Mouse (Mus musculus): ENCODE data around the gene Gm4305. TPM values are rescaled to one million over a fixed set of nuclear protein-coding genes. Genes with fewer than 3 reads are reported as not detected.
"Not testable (repeated sequence)": the region's sequence is repeated elsewhere in the genome, so short reads cannot be mapped to it uniquely, and the experiment has no call there.

Gm4305 gene
- polyA plus RNA-seq (2016; fragmentation: Nextera tagmentation; extraction: Ambion mirVana): not detected in 2 replicates

- not testable (repeated sequence) for ATAC-seq (ENCODE audit: low FRiP score, low read depth); H3K9me3 ChIP-seq; H3K27ac ChIP-seq (replicated peaks); H3K9ac ChIP-seq (replicated peaks); H3K4me3 ChIP-seq; H3K4me1 ChIP-seq; H3K27me3 ChIP-seq; H3K36me3 ChIP-seq; H3K4me2 ChIP-seq (replicated peaks)
- no CpG with 5 or more reads among the region's 3 CpGs for WGBS
Observed at GRCm38 (mm10) chr10:100350793-100351192, at the start of gene Gm4305. Gene Gm4305, plus strand, starts transcription at chr10:100351093.

- not testable (repeated sequence) for H3K27ac ChIP-seq (replicated peaks); ATAC-seq (ENCODE audit: low FRiP score, low read depth)
Observed at GRCm38 (mm10) chr10:100335376-100335775, 15.5 kb upstream of the Gm4305 start, which contains the start of gene Gm4301. Gene Gm4301, plus strand, starts transcription at chr10:100335676.

GRCm38 (mm10) chr10:100340536-100340935 lies 10.4 kb upstream of the Gm4305 start, which contains the start of gene Gm4302:
Gene Gm4302, plus strand, starts transcription at chr10:100340836.
- not testable (repeated sequence) for H3K9me3 ChIP-seq; H3K4me3 ChIP-seq; ATAC-seq (ENCODE audit: low FRiP score, low read depth); H3K27ac ChIP-seq (replicated peaks); H3K4me1 ChIP-seq; H3K9ac ChIP-seq (replicated peaks); H3K4me2 ChIP-seq (replicated peaks); H3K36me3 ChIP-seq; H3K27me3 ChIP-seq
- WGBS: no CpG with 5 or more reads among the region's 3 CpGs

More at GRCm38 (mm10) chr10:100335376-100335775, 15.5 kb upstream of the Gm4305 start, which contains the start of gene Gm4301:
- not testable (repeated sequence) for H3K27me3 ChIP-seq; H3K4me2 ChIP-seq (replicated peaks); H3K4me3 ChIP-seq; H3K9ac ChIP-seq (replicated peaks); H3K9me3 ChIP-seq; H3K36me3 ChIP-seq; H3K4me1 ChIP-seq
- WGBS: no CpG with 5 or more reads among the region's 2 CpGs

GRCm38 (mm10) chr10:100345672-100346071 lies 5.2 kb upstream of the Gm4305 start, which contains the start of gene Gm4303:
Gene Gm4303, plus strand, starts transcription at chr10:100345972.
- ATAC-seq (ENCODE audit: low FRiP score, low read depth); H3K9ac ChIP-seq (replicated peaks); H3K36me3 ChIP-seq; H3K4me3 ChIP-seq; H3K27ac ChIP-seq (replicated peaks); H3K27me3 ChIP-seq; H3K4me1 ChIP-seq; H3K9me3 ChIP-seq; H3K4me2 ChIP-seq (replicated peaks): not testable (repeated sequence)
- no CpG with 5 or more reads among the region's 3 CpGs for WGBS

- H3K4me1 ChIP-seq; H3K9me3 ChIP-seq; H3K4me3 ChIP-seq; H3K9ac ChIP-seq (replicated peaks); H3K27me3 ChIP-seq; H3K4me2 ChIP-seq (replicated peaks); ATAC-seq (ENCODE audit: low FRiP score, low read depth); H3K36me3 ChIP-seq; H3K27ac ChIP-seq (replicated peaks): not testable (repeated sequence)
- WGBS: 82% methylated on average over 2 of the region's 2 CpGs
Observed at GRCm38 (mm10) chr10:100356841-100357240, 5.9 kb downstream of the Gm4305 start.

GRCm38 (mm10) chr10:100361038-100361437 lies 10.1 kb downstream of the Gm4305 start, which contains the start of gene Gm4307:
Gene Gm4307, plus strand, starts transcription at chr10:100361338.
- H3K4me2 ChIP-seq (replicated peaks); H3K9me3 ChIP-seq; H3K9ac ChIP-seq (replicated peaks); H3K27ac ChIP-seq (replicated peaks); H3K4me3 ChIP-seq; H3K36me3 ChIP-seq; H3K27me3 ChIP-seq; H3K4me1 ChIP-seq; ATAC-seq (ENCODE audit: low FRiP score, low read depth): not testable (repeated sequence)
- WGBS: no CpG with 5 or more reads among the region's 3 CpGs

- not testable (repeated sequence) for H3K4me3 ChIP-seq; H3K4me2 ChIP-seq (replicated peaks); H3K27me3 ChIP-seq; H3K27ac ChIP-seq (replicated peaks); H3K9ac ChIP-seq (replicated peaks); H3K9me3 ChIP-seq; ATAC-seq (ENCODE audit: low FRiP score, low read depth); H3K36me3 ChIP-seq; H3K4me1 ChIP-seq
- WGBS: no CpG with 5 or more reads among the region's 2 CpGs
Observed at GRCm38 (mm10) chr10:100382460-100382859, 31.6 kb downstream of the Gm4305 start, which contains the start of gene Gm4312. Gene Gm4312, minus strand, starts transcription at chr10:100382560.

Other genes starting within 250 kb of the Gm4305 start
- not detected in 2 replicates for gene Gm4301, start 15.4 kb upstream of the Gm4305 start, polyA plus RNA-seq (2016; fragmentation: Nextera tagmentation; extraction: Ambion mirVana)
- not detected in 2 replicates for gene Gm4302, start 10.3 kb upstream of the Gm4305 start, polyA plus RNA-seq (2016; fragmentation: Nextera tagmentation; extraction: Ambion mirVana)
- gene Gm4303, start 5.1 kb upstream of the Gm4305 start, polyA plus RNA-seq (2016; fragmentation: Nextera tagmentation; extraction: Ambion mirVana): not detected in 2 replicates
- gene Gm4307, start 10.2 kb downstream of the Gm4305 start, polyA plus RNA-seq (2016; fragmentation: Nextera tagmentation; extraction: Ambion mirVana): not detected in 2 replicates
- not detected in 2 replicates for gene Gm4312, start 31.5 kb downstream of the Gm4305 start, polyA plus RNA-seq (2016; fragmentation: Nextera tagmentation; extraction: Ambion mirVana)
- gene Tmtc3, start 136.3 kb downstream of the Gm4305 start, polyA plus RNA-seq (2016; fragmentation: Nextera tagmentation; extraction: Ambion mirVana): 17.2 and 19.2 TPM in 2 replicates
- gene Cep290, start 136.5 kb downstream of the Gm4305 start, polyA plus RNA-seq (2016; fragmentation: Nextera tagmentation; extraction: Ambion mirVana): 8.1 and 8.8 TPM in 2 replicates
- gene 4930430F08Rik, start 239.3 kb downstream of the Gm4305 start, polyA plus RNA-seq (2016; fragmentation: Nextera tagmentation; extraction: Ambion mirVana): 10.5 and 12.7 TPM in 2 replicates
- gene 1700017N19Rik, start 239.4 kb downstream of the Gm4305 start, polyA plus RNA-seq (2016; fragmentation: Nextera tagmentation; extraction: Ambion mirVana): not detected in 2 replicates

Measured in midbrain, embryonic 12.5 days (tissue).